Mouse (Mus musculus): Measurements from ENCODE around the gene 2810408A11Rik.

DNA sequence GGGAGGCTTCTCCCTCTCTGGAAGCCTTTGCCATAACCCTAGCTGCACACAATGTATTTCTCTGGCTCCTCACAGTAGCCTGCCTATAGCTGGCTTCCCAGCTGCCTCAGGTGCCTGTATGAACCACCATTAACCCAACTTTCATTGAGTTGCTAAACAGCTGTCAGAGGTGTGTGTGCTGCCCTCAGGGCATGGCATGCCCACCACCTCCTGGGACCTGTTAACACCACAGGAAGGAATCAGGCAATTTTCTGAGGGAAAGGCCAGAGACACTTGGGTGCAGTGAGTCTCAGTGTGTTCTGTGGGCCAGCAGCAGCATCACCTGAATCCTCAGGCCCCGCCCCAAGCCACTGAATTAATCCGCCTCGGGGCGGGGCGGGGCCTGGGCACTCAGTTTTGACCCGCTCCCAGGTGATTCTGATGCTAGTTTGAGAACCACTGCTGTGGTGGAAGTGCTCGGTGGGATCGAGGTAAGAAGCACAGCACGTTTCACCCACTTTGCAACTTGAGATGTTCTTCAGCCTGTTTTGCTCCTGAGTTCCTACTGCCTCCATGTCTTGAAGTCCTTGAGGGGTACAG, 37.7 kb upstream of the 2810408A11Rik start:
- no peak for TF ChIP-seq HCFC1 (IDR thresholded peaks at IDR 0.05; ENCODE audit: borderline replicate concordance, insufficient read depth, low read length)
- TF ChIP-seq ZC3H11A (IDR thresholded peaks at IDR 0.05; ENCODE audit: borderline replicate concordance, low read depth, low read length): no peak
- no peak for TF ChIP-seq CHD2 (IDR thresholded peaks at IDR 0.05; ENCODE audit: low read depth, low read length)
- no peak for TF ChIP-seq MAFK (IDR thresholded peaks at IDR 0.05; ENCODE audit: insufficient read depth, low read depth, low read length)
- TF ChIP-seq ZNF384 (IDR thresholded peaks at IDR 0.05; ENCODE audit: low read depth, low read length): no peak

All from ES-E14 (cell line).